ENCODE assay signal across 8 mouse cellular contexts in the genomic region with DNA sequence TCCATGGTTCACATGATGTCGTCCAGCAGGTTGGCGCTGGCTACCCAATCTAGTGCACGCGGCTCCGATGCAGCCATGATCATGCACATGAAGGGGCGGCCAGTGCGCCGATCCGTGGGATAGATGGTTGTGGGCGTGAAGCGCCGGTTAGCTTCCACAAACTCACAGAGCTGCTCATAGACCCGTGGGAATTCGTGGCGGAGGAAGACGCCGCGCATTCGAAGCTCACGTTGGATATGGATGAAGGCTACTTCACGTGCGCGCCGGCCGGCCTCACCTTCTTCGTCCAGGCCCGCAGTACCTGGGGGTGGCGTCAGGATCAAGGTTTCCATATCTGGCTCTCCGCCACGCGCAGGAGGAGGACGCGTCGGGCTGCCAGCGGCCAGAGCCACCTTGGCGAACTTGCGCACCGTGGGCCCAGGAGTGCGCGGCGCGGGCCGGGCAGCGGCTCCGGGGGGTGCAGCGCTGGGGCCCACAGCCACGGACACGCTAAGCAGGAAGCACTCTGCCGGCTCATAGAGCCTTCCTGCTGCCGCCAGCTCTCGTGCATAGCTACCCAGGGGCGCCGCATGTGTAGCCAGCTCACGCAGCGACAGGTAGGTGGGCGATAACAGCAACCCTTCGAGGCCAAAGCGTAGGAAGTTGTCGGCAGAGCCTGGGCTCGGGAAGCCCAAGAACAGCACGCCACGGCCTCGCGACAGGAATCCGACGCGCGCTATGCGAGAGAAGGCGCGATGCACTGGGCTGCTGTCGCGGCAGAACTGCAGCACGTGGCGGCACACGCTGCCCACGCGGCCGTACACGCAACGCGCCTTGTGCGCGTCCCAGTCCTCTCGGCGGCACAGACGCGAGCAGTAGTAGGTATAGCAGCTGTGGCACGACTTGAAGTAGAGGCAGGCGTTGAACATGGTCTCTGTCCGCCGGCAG. TPM values are rescaled to one million over a fixed set of nuclear protein-coding genes. Genes with fewer than 3 reads are reported as not detected.
DNase-seq lines count a peak whose midpoint lies in the region; ATAC-seq and TF ChIP-seq lines count a peak whose summit lies in the region.

No protein-coding gene starts in this region.

- intact Hi-C loops in heart, postnatal 25 days (cut with DNase I): no loop called here

- H3K9me3 ChIP-seq in heart, embryonic 10.5 days: no peaks in the 10 kb centered on the region
- no peaks in the 10 kb centered on the region for H3K9me3 ChIP-seq in heart, postnatal 0 days (replicated peaks; ENCODE audit: control insufficient read depth, low read length)

- TF ChIP-seq CTCF in thymus, adult 2 months (IDR thresholded peaks at IDR 0.05; ENCODE audit: borderline replicate concordance, control insufficient read depth, extremely low read depth, insufficient read depth, low read length, poor library complexity): no peak
- TF ChIP-seq CTCF in heart, postnatal 0 days (IDR thresholded peaks at IDR 0.05; ENCODE audit: low read depth): no peak

- WGBS in heart, embryonic 10.5 days: 15% methylated on average over 92 of the region's 92 CpGs
- WGBS in thymus, adult 2 months: 36% methylated on average over 92 of the region's 92 CpGs
- WGBS in heart, postnatal 0 days: 17% methylated on average over 92 of the region's 92 CpGs

- H3K4me3 ChIP-seq in heart, embryonic 10.5 days: peak overlapping the region; percentile 49
- H3K4me3 ChIP-seq in thymus, adult 2 months (ENCODE audit: control insufficient read depth, insufficient read depth, low read length): peak overlapping the region; percentile 2; the same call in 1 of the 2 replicates
- H3K4me3 ChIP-seq in heart, postnatal 0 days (ENCODE audit: low read depth, low read length): peak overlapping the region; percentile 29

- peaks cover 74% of the 10 kb centered on the region for H3K4me1 ChIP-seq in heart, embryonic 10.5 days
- peaks cover 58% of the 10 kb centered on the region for H3K4me1 ChIP-seq in thymus, adult 2 months (replicated peaks; ENCODE audit: control insufficient read depth, insufficient read depth, low read length)
- H3K4me1 ChIP-seq in heart, postnatal 0 days (ENCODE audit: control insufficient read depth, insufficient read depth): peaks cover 39% of the 10 kb centered on the region

- peaks cover 11% of the 10 kb centered on the region for H3K36me3 ChIP-seq in heart, embryonic 10.5 days
- H3K36me3 ChIP-seq in thymus, adult 2 months (ENCODE audit: control insufficient read depth, insufficient read depth, low read length): no peaks in the 10 kb centered on the region
- no peaks in the 10 kb centered on the region for H3K36me3 ChIP-seq in heart, postnatal 0 days (replicated peaks; ENCODE audit: control insufficient read depth, insufficient read depth, low read length)

- H3K27ac ChIP-seq in heart, embryonic 10.5 days: 0 out of 2 replicates have a peak overlapping the region, but pooled peaks have one; percentile 17
- no peak overlapping the region for H3K27ac ChIP-seq in thymus, adult 2 months (ENCODE audit: control insufficient read depth, insufficient read depth, low read length)
- no peak overlapping the region for H3K27ac ChIP-seq in heart, postnatal 0 days (ENCODE audit: low read depth)

- DNase-seq in heart, embryonic 10.5 days (ENCODE audit: low spot score): no peak
- no peak for DNase-seq in heart, postnatal 25 days (ENCODE audit: low spot score)
- no peak for DNase-seq in thymus, adult 2 months
- DNase-seq in thymus, postnatal 25 days: no peak
- DNase-seq in heart, postnatal 0 days (ENCODE audit: low spot score): no peak
- DNase-seq in mesoderm, embryonic 11.5 days (ENCODE audit: low read depth, low spot score): peak; percentile 30
- no peak for DNase-seq in urinary bladder, postnatal 10 days (ENCODE audit: low spot score)
- no peak for DNase-seq in spleen, postnatal 10 days (ENCODE audit: low spot score in 2 of 2)

- no peak for TF ChIP-seq POLR2A in thymus, adult 2 months (IDR thresholded peaks at IDR 0.05; ENCODE audit: control insufficient read depth, extremely low read depth, insufficient read depth, low read length, poor library complexity)

- peaks cover 61% of the 10 kb centered on the region for H3K27me3 ChIP-seq in heart, embryonic 10.5 days (ENCODE audit: insufficient read depth, poor library complexity, severe bottlenecking)
- H3K27me3 ChIP-seq in thymus, adult 2 months (ENCODE audit: control insufficient read depth, insufficient read depth, low read length): peaks cover 29% of the 10 kb centered on the region
- peaks cover 55% of the 10 kb centered on the region for H3K27me3 ChIP-seq in heart, postnatal 0 days (ENCODE audit: control insufficient read depth, insufficient read depth, low read length)

- H3K9ac ChIP-seq in heart, postnatal 0 days (replicated peaks; ENCODE audit: low read depth, low read length): no peak overlapping the region

- ATAC-seq in heart, postnatal 0 days (ENCODE audit: insufficient read depth, low read depth): no peak

- no peak for TF ChIP-seq EP300 in heart, postnatal 0 days (IDR thresholded peaks at IDR 0.05; ENCODE audit: low read depth)

- H3K4me2 ChIP-seq in heart, postnatal 0 days (ENCODE audit: low read depth, low read length): peak overlapping the region; percentile 30

RNA-seq across cellular contexts. Expression of a gene that starts 2.2 kb away (rescaled TPM):
- 160 and 170 TPM in 2 replicates for polyA plus RNA-seq in heart, embryonic 10.5 days (2016; fragmentation: Nextera tagmentation; extraction: Ambion mirVana)
- total RNA-seq in heart, postnatal 25 days (2021): 10 to 100 TPM; 63.0 to 70.0 TPM
- 73.6 and 94.7 TPM in 2 replicates for polyA plus RNA-seq in thymus, adult 2 months (2012; rRNA removed)
- total RNA-seq in heart, postnatal 0 days (2014; rRNA removed; ENCODE audit: low replicate concordance): 37.9 and 43.3 TPM in 2 replicates
- polyA plus RNA-seq in heart, postnatal 0 days (2015; fragmentation: Nextera tagmentation; extraction: Ambion mirVana): 248 and 255 TPM in 2 replicates

RNA-seq across cellular contexts. Expression of a gene that starts 2.6 kb away (rescaled TPM):
- polyA plus RNA-seq in heart, embryonic 10.5 days (2016; fragmentation: Nextera tagmentation; extraction: Ambion mirVana): 1.6 and 3.7 TPM in 2 replicates
- 1 to 10 TPM; 1.3 to 3.2 TPM for total RNA-seq in heart, postnatal 25 days (2021)
- polyA plus RNA-seq in thymus, adult 2 months (2012; rRNA removed): 18.9 and 25.8 TPM in 2 replicates
- total RNA-seq in heart, postnatal 0 days (2014; rRNA removed; ENCODE audit: low replicate concordance): 1.7 and 2.0 TPM in 2 replicates
- polyA plus RNA-seq in heart, postnatal 0 days (2015; fragmentation: Nextera tagmentation; extraction: Ambion mirVana): 0.14 and 1.6 TPM in 2 replicates

RNA-seq across cellular contexts. Expression of a gene that starts 4.3 kb away (rescaled TPM):
- polyA plus RNA-seq in heart, embryonic 10.5 days (2016; fragmentation: Nextera tagmentation; extraction: Ambion mirVana): 0.08 TPM in 1 of 2 replicates, not detected in the other
- total RNA-seq in heart, postnatal 25 days (2021): under 1 TPM; 0.08 to 0.10 TPM
- polyA plus RNA-seq in thymus, adult 2 months (2012; rRNA removed): 7.0 and 7.4 TPM in 2 replicates
- not detected in 2 replicates for total RNA-seq in heart, postnatal 0 days (2014; rRNA removed; ENCODE audit: low replicate concordance)
- not detected in 2 replicates for polyA plus RNA-seq in heart, postnatal 0 days (2015; fragmentation: Nextera tagmentation; extraction: Ambion mirVana)

RNA-seq across cellular contexts. Expression of a gene that starts 19.6 kb away (rescaled TPM):
- polyA plus RNA-seq in heart, embryonic 10.5 days (2016; fragmentation: Nextera tagmentation; extraction: Ambion mirVana): 336 and 382 TPM in 2 replicates
- 100 to 1,000 TPM; 209 to 218 TPM for total RNA-seq in heart, postnatal 25 days (2021)
- 142 and 152 TPM in 2 replicates for polyA plus RNA-seq in thymus, adult 2 months (2012; rRNA removed)
- 112 and 136 TPM in 2 replicates for total RNA-seq in heart, postnatal 0 days (2014; rRNA removed; ENCODE audit: low replicate concordance)
- 314 and 343 TPM in 2 replicates for polyA plus RNA-seq in heart, postnatal 0 days (2015; fragmentation: Nextera tagmentation; extraction: Ambion mirVana)

RNA-seq across cellular contexts. Expression of a gene that starts 30.5 kb away (rescaled TPM):
- polyA plus RNA-seq in heart, embryonic 10.5 days (2016; fragmentation: Nextera tagmentation; extraction: Ambion mirVana): 29.7 and 30.9 TPM in 2 replicates
- total RNA-seq in heart, postnatal 25 days (2021): 10 to 100 TPM; 15.4 to 17.3 TPM
- polyA plus RNA-seq in thymus, adult 2 months (2012; rRNA removed): 47.7 and 49.9 TPM in 2 replicates
- 5.1 and 6.3 TPM in 2 replicates for total RNA-seq in heart, postnatal 0 days (2014; rRNA removed; ENCODE audit: low replicate concordance)
- 14.2 and 15.8 TPM in 2 replicates for polyA plus RNA-seq in heart, postnatal 0 days (2015; fragmentation: Nextera tagmentation; extraction: Ambion mirVana)
